Mouse (Mus musculus): ENCODE results near the gene Ube2r2.

DNA sequence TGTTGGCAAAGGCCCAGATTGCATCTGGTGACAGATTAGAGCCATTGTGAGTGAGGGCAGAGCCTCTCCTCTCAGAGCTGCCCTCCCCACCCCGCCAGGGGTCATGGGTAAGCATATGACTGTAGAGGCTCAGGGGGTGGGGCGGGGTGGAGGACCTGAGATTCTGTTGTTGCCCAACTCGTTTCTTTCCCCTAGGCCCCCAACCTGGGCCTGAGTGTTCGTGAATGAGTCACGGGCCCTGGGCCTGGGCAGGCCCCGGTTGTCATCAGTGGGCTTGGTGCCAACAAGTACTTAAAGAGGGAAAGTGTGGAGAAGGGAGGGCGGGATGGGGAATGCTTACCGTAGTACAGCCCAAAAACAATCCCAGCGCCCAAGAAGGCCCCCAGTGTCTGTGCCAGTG is 41.2 kb upstream of the Ube2r2 start:
- TF ChIP-seq MAZ (IDR thresholded peaks at IDR 0.05; ENCODE audit: low read depth, low read length) (no peak), CTCF (conservative IDR thresholded peaks at IDR 0.05 in 1 of 2, IDR thresholded peaks at IDR 0.05 in 1 of 2; ENCODE audit: low read depth in 2 of 2, low read length in 2 of 2) (no peak), ZMIZ1 (IDR thresholded peaks at IDR 0.05; ENCODE audit: low read depth, low read length) (no peak), POLR2AphosphoS2 (IDR thresholded peaks at IDR 0.05; ENCODE audit: low read depth, low read length) (no peak), MAX (IDR thresholded peaks at IDR 0.05; ENCODE audit: low read length) (no peak)
